Mouse (Mus musculus): ENCODE data around the gene Sod3.
A peak's percentile ranks its signal among the peaks of the same experiment; 100 is the strongest.

The Sod3 gene

DNA sequence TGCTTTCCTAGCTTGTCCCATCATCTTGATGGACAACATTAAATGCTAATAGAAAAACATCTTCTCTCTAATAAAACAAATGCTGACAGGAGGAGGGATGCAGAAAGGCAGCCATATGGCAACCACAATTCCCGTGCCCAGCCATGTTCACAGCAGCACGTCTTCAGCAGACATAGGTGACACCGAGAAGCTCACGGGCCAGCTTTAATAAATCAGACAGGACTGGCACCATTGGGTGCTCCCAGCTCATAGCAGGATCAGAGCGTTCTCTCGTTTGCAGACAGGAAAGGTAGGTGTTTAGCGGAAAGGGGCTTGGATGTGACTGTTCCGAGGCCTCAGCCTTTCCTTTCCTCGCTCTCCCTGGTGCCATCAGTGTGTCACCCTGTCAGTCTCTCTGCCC is 12.3 kb downstream of the Sod3 start:
- DNase-seq (ENCODE audit: low spot score), result no peak

DNA sequence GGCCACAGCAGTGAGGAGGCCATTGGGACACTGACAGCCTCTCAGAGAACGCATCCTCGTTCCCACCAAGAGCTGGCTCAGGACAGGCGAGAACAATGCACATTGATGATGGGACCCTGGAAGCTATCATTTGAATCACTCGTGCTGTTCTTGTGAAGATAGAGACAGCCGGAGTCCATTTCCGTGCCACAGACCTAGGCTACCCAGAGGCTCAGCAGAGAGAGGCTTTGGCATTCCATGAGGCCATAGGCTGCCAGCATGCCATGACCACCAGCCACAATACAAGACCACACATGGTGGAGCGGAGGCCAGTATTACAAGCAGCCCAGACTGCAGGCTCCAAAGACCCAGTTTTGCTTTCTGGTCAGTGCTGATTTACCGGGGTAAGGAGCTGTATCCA is 19.2 kb downstream of the Sod3 start:
- DNase-seq (ENCODE audit: low spot score), result no peak

DNA sequence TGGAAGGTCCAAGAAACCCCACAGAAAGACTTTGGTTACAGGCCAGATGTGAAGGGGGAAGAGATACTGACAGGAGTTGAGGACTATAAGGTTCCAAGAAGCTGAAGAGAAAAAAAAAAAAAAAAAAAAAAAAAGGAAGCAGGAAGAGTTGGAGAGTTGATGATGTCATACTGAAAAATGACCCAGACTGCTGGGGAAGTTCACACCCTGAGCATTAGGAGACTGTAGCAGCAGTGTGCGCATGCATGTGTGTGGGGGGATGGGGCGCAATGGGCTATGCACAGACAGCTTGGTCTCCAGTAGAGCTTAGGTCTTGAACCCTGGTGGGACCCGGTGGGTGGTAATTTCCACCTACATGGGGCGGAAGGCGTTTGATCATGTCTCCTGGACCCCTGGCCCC is 20.2 kb downstream of the Sod3 start:
- no peak for DNase-seq (ENCODE audit: low spot score)

DNA sequence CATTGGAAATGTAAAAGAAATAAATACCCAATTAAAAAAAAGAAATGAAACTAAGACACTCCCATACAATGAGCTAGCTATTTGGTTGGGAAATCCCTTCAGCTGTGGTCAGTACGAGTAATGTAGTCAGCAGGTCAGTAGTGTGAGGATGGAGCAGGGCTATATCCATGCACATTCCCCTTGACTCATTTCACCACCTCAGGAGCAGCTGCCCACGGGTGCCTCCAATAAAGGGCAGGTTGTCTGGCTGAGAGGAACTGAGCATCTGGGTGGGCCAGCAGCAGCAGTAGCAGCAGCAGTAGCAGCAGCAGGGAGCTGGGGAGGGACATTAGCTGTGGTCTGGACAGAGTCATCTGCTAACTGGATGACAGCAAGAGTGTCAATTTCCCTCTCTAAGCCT is 22.4 kb downstream of the Sod3 start:
- DNase-seq (ENCODE audit: low spot score), result no peak

DNA sequence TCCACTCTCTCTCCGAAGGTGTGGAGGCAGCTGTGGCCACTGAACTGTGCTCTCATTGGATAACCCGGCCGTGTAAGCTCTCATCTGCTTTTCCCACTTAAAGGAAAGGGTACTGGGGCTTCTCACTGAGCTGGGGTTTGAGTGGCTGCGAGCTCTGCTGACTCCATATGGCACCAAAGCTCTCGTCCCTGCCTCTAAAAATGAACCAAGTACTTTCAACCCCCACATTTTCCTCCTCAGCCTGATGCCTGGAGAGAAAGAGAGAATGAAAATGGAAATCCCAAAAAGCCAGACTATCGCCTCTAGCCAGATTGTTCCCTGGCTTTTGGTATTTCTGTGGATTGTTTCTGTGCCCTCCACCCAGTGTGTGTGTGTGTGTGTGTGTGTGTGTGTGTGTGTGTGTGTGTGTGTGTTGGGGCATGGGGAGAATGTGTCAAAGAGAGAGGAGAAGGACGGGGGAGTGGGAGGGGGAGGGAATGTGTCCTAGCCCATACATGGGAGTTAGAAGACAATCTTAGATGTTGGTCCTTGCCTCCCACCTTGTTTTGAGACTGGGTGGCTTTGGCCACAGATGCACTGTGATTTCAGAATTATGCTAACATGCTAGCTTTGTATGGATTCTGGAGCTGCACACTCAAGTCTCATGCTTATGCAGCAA is 24.6 kb downstream of the Sod3 start:
- no peak for DNase-seq (ENCODE audit: low spot score)

DNA sequence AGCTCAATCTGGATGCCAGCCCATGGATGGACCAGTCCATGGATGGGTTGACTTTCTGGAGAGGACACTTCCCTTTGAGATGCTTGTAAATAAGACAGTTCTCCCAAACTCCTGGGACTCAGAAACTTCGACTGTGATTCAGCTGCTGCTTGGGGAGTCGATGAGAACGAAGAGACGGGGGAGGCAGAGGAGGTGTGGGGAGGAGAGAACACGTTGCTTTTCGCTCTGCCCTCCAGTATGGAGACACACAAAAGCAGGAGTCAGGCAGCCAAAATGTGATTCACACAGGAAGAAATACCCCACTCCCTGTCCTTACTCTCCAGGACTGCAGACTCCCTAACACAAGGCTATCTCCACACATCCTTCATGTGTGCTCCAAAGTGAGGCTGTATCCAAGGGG is 26.8 kb downstream of the Sod3 start:
- DNase-seq (ENCODE audit: low spot score), result no peak

DNA sequence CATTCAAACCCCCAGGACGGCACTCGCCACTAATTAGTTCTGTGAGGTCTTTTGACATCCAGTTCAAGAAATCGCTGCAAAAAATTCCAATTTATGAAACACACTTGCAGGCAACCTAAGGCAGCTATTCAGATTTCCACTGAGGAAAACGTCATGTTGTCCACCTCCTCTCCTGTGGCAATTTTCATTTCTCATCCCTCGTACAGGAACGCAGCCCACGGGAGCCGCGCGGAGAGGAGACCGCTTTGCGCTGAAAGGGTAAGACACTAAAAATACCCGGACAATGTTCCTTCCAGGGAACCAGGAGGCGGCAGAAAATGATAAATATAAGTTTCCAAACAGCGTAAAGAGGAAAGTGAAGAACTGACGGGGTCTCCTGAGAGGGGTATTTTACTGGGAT is 27.9 kb downstream of the Sod3 start:
- no peak for DNase-seq (ENCODE audit: low spot score)

DNA sequence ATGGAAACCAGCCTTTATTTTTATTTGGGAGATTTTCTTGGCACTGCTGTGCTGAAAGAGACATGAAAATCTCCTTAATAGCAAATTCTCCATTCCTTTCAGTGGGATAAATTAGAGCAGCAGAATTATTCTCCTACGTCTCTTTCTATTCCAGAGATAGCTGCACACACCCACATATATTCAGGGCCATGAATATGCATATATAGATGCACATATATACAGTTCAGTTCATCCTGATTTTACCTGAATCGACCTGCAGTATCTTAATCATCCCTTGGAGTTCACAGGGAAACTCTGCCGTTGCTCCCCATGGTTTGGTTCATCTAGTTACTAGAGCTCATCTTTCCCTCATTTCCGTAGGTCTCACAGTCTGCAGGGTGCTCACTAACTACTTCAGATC is 30.2 kb downstream of the Sod3 start:
- DNase-seq (ENCODE audit: low spot score), result no peak

DNA sequence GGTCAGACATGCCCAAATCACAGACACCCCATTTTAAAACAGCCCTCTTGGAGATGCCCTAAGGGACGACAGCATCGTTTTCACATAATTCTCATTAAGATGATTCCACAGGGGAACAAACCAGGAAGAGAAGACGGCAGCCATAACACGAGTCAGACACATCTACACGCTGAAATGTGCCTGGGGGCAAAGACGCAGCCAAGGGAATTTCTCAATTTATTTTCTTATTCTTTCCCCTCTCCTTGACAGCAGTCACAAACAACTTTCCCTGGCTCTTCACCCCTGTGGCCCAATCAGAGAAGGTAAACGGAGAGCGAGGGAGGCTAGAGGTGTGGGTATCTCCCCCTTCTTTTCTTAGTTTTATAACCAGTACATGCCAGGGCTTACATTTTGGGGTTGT is 40.8 kb downstream of the Sod3 start:
- no peak for DNase-seq (ENCODE audit: low spot score)

DNA sequence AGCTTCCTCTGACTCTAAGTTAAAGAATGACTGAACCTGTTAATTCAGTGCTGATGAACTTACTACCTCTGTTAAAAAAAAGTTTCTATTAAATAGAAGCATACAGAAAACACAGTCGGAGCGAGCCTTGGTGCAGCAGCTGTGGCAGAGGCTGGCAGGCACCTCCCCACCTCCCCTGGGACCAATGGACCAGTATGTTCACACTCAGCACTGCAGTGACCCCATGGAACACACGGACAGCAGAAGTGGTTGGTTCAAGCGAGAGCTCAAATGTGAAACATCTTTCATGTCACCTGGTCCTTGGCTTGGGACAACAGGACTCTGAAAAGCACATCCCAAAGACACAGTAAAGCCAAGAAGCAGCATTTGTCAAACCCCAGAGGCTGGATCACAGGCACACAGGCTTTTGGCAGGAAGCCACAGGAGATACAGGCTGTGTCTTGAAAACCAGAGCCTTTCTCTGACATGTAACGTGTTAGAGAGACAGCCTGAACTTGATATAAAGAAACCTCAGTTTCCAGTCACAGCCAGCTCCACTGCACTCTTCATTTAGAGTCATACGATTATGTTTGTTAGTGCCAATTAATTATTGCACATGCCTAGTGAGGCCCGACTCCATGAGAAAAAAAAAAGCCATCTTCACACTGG is 45.2 kb downstream of the Sod3 start:
- peak; percentile 8 for DNase-seq (ENCODE audit: low spot score)

DNA sequence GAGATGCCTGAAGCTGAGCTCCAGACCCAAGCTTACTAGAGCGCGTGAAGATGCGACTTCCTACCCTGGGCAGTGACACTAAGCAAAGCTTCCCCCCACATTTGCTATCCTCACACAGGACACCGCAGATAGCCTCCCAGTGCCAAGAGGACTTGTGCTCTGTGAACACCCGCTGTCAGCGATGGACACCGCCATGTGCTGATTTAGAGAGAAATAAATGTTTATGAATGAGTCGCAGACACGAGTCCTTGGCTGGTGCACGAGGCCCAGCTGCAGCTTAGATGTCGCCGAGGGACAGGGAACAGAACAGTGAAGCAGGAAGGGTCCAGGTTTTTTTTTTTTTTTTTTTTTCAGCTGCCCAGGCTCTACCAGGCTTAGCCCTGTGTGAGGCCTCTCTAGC is 46.6 kb downstream of the Sod3 start:
- DNase-seq (ENCODE audit: low spot score), result no peak

DNA sequence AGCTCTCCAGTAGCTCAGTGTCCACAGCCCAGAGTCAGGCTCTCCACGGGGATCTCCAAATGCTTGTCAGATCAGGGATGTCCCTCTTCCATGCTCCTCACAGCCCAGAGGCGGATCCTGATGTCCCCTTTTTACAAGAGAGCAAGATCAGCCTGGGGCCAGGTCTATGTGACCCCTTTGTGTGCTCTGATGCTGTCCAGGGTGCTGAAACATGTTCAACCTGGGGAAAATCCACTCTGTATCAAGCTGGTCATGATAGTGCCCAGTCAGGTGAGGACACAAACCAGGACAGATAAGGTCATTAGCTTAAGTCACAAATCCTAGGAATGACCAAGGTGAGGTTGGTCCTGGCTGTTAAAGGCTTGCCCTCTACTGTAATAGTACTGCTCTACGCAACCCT is 48.0 kb downstream of the Sod3 start:
- DNase-seq (ENCODE audit: low spot score), result peak; percentile 24

DNA sequence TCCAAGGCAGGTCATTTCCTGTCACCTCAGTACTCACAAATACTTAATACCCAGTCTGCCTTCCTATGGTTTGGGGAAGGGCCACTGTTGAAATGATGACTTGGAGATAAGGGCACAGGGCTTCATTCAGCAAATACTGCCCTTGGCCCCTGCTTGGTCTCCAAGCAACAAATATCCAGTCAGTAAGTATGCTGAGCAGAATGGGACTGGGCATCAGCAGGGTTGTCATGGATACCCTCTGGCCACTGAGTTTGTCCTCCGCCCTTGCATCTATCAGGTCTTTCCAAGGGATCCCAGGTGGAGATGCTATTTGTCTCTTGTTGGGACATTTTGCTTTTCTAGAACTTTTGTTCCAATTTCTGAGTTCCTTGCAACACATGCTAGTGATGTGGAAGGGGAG is 51.6 kb downstream of the Sod3 start:
- no peak for DNase-seq (ENCODE audit: low spot score)

DNA sequence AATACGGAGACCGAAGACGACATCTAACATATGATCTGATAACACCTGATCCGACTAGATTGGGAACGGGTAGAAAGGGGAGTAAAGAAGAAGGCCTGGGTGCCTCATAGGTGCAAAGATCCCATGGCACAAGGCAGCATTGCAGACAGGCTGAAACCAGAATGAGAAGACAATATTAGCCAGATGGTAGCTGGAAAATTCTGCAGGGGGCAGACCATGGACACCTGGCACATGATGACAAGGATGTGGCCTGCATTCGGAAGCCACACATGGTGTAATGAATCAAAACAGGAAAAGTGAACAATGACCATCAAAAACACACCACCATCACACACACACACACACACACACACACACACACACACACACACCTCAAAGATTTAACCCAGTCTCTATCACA is 52.3 kb downstream of the Sod3 start:
- no peak for DNase-seq (ENCODE audit: low spot score)

DNA sequence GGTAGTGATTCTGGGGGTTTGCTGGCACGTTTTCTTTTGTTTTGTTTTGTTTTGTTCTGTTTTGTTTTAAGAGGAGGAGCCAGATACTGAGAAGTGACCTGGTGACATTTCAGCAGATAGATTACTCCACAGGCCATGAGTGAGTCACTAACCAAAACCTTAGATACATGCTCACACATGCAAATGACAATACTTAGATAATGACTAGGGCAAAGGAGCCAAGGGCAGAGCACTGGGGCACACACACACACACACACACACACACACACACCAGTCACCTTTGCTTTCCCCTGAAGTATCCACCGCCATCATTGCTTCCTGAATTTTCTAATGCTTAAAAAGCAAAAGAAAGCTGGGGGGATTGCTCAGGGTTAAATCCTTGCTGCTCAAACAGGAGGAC is 52.9 kb downstream of the Sod3 start:
- DNase-seq (ENCODE audit: low spot score), result no peak
